Mouse (Mus musculus) CH12.LX (cell line): ENCODE measurements around the gene Sgf29. TPM values are rescaled to one million over a fixed set of nuclear protein-coding genes. Genes with fewer than 3 reads are reported as not detected.

Source experiments
- DNase-seq: peaks from one replicate; pipeline ENCODE4 v3.0.0-alpha.2; 2013; ENCODE audit errors: extremely low read depth
- H3K27ac ChIP-seq: 2 replicates; pipeline ENCODE4 v1.5.1; 2012; ENCODE audit warnings: low read depth, mild to moderate bottlenecking, control low read depth, moderate library complexity; ENCODE audit not compliant: insufficient read depth
- H3K27me3 ChIP-seq: replicated peaks from 2 replicates; pipeline ENCODE3; 2012; ENCODE audit warnings: inconsistent platforms
- H3K36me3 ChIP-seq, 2 experiments: replicated peaks in 1 of 2; 2 replicates each; pipeline versions ENCODE3 to v1.6.1; 2012; ENCODE audit warnings: inconsistent platforms in 1 of 2, low read length in 1 of 2, mild to moderate bottlenecking in 1 of 2, mixed read lengths in 1 of 2, moderate library complexity in 1 of 2; ENCODE audit not compliant: control insufficient read depth in 1 of 2, insufficient read depth in 1 of 2
- H3K4me1 ChIP-seq, 2 experiments: 2 replicates each; pipeline ENCODE4 v1.6.1; 2012; ENCODE audit warnings: inconsistent platforms in 1 of 2, moderate library complexity in 1 of 2; ENCODE audit not compliant: insufficient read depth in 2 of 2, control insufficient read depth in 1 of 2
- H3K4me2 ChIP-seq: 2 replicates; pipeline ENCODE4 v1.6.1; 2012; ENCODE audit warnings: low read depth, mild to moderate bottlenecking, control low read depth; ENCODE audit not compliant: poor library complexity, insufficient read depth, severe bottlenecking
- H3K4me3 ChIP-seq, 3 experiments: fragments of 150-350 bp in 1 of 3; sonication (generic) in 1 of 3; replicated peaks in 1 of 3; 2 replicates each; pipeline versions ENCODE3 to v1.5.1; 2011 to 2012; ENCODE audit warnings: low read depth in 2 of 3, low read length in 2 of 3, mild to moderate bottlenecking in 2 of 3, moderate library complexity in 2 of 3, control low read depth in 1 of 3, improper control_type of control experiment in 1 of 3, inconsistent platforms in 1 of 3, mixed read lengths in 1 of 3; ENCODE audit not compliant: poor library complexity in 1 of 3
- H3K79me2 ChIP-seq: replicated peaks from 2 replicates; pipeline ENCODE4 v1.6.1; 2012; ENCODE audit warnings: mild to moderate bottlenecking, moderate library complexity; ENCODE audit not compliant: control insufficient read depth, poor library complexity, insufficient read depth, severe bottlenecking; ENCODE audit errors: extremely low read depth
- H3K9ac ChIP-seq: 2 replicates; pipeline ENCODE4 v1.6.1; 2012; ENCODE audit warnings: low read depth, mild to moderate bottlenecking, control low read depth, moderate library complexity; ENCODE audit not compliant: insufficient read depth
- H3K9me3 ChIP-seq: replicated peaks from 2 replicates; pipeline ENCODE3; 2012; ENCODE audit warnings: low read length, inconsistent platforms, mixed read lengths
- BHLHE40 ChIP-seq: IDR thresholded peaks from 2 replicates; pipeline ENCODE4 v1.6.1; 2011; ENCODE audit warnings: mild to moderate bottlenecking, low read depth, low read length, improper control_type of control experiment
- CTCF ChIP-seq, 2 experiments: IDR thresholded peaks in 1 of 2; conservative IDR thresholded peaks in 1 of 2; 2 replicates each; pipeline ENCODE4 v1.5.1; 2011 to 2012; ENCODE audit warnings: low read depth in 2 of 2, low read length in 2 of 2, improper control_type of control experiment in 1 of 2, inconsistent platforms in 1 of 2, mild to moderate bottlenecking in 1 of 2, moderate library complexity in 1 of 2
- JUND ChIP-seq: conservative IDR thresholded peaks from 2 replicates; pipeline ENCODE4 v1.6.1; 2011; ENCODE audit warnings: low read depth, low read length, improper control_type of control experiment
- MAFK ChIP-seq: IDR thresholded peaks from 2 replicates; pipeline ENCODE4 v1.6.1; 2011; ENCODE audit warnings: low read length, improper control_type of control experiment; ENCODE audit not compliant: insufficient replicate concordance
- MAX ChIP-seq: IDR thresholded peaks from 2 replicates; pipeline ENCODE4 v1.6.1; 2011; ENCODE audit warnings: low read length, improper control_type of control experiment
- MAZ ChIP-seq: IDR thresholded peaks from 2 replicates; pipeline ENCODE4 v1.6.1; 2012; ENCODE audit warnings: low read depth, mild to moderate bottlenecking, inconsistent platforms, low read length, improper control_type of control experiment, moderate library complexity
- MXI1 ChIP-seq: IDR thresholded peaks from 2 replicates; pipeline ENCODE4 v1.6.1; 2011; ENCODE audit warnings: mild to moderate bottlenecking, low read depth, low read length, improper control_type of control experiment
- NELFE ChIP-seq: IDR thresholded peaks from 2 replicates; pipeline ENCODE4 v1.6.1; 2011; ENCODE audit warnings: low read depth, low read length, improper control_type of control experiment
- PAX5 ChIP-seq: IDR thresholded peaks from 2 replicates; pipeline ENCODE4 v1.6.1; 2012; ENCODE audit warnings: low read length, inconsistent platforms, mixed read lengths
- POLR2A ChIP-seq: IDR thresholded peaks from 2 replicates; pipeline ENCODE4 v1.6.1; 2011; ENCODE audit warnings: low read depth, mild to moderate bottlenecking, improper control_type of control experiment, low read length
- POLR2AphosphoS2 ChIP-seq: IDR thresholded peaks from 2 replicates; pipeline ENCODE4 v1.6.1; 2011; ENCODE audit warnings: low read depth, low read length, improper control_type of control experiment
- RCOR1 ChIP-seq: conservative IDR thresholded peaks from 2 replicates; pipeline ENCODE4 v1.6.1; 2012; ENCODE audit warnings: low read depth, mild to moderate bottlenecking, inconsistent platforms, low read length, improper control_type of control experiment
- SMC3 ChIP-seq: IDR thresholded peaks from 2 replicates; pipeline ENCODE4 v1.6.1; 2011; ENCODE audit warnings: low read depth, low read length, improper control_type of control experiment
- TBP ChIP-seq: conservative IDR thresholded peaks from 2 replicates; pipeline ENCODE4 v1.6.1; 2011; ENCODE audit warnings: low read depth, low read length, improper control_type of control experiment
- USF1 ChIP-seq: IDR thresholded peaks from 2 replicates; pipeline ENCODE4 v1.6.1; 2014; ENCODE audit warnings: low read depth, mild to moderate bottlenecking, inconsistent platforms, low read length, improper control_type of control experiment
- ZC3H11A ChIP-seq: IDR thresholded peaks from 2 replicates; pipeline ENCODE4 v1.6.1; 2012; ENCODE audit warnings: low read depth, mild to moderate bottlenecking, inconsistent platforms, low read length, improper control_type of control experiment
- ZKSCAN1 ChIP-seq: IDR thresholded peaks from 2 replicates; pipeline ENCODE4 v1.6.1; 2012; ENCODE audit warnings: low read depth, inconsistent platforms, low read length, improper control_type of control experiment, borderline replicate concordance
- ZMIZ1 ChIP-seq: IDR thresholded peaks from 2 replicates; pipeline ENCODE4 v1.6.1; 2012; ENCODE audit warnings: low read depth, mild to moderate bottlenecking, inconsistent platforms, low read length, improper control_type of control experiment
- ZNF384 ChIP-seq: IDR thresholded peaks from 2 replicates; pipeline ENCODE4 v1.6.1; 2012; ENCODE audit warnings: low read depth, low read length, improper control_type of control experiment, inconsistent platforms
- dilution Hi-C: fragments of 300-500 bp; cut with MboI; formaldehyde crosslinking; loops from 2 replicates; pipeline ENCODE4 v1.14.3; 2020; ENCODE audit warnings: low sequenced_read_pairs; ENCODE audit not compliant: extremely low pct_unique_long_range_greater_than_20kb, extremely low pct_ligation_motif_present
- in situ Hi-C: fragments of 300-500 bp; cut with MboI; formaldehyde crosslinking; loops from 3 replicates; pipeline ENCODE4 v1.14.3; 2019; ENCODE audit warnings: low sequenced_read_pairs, low pct_ligation_motif_present, low pct_unique_long_range_greater_than_20kb, mixed read lengths
- polyA plus RNA-seq: library from polyadenylated mRNA; unstranded; fragments of >175 nt; gene quantifications from 2 replicates; pipeline ENCODE4 v1.2.1, GENCODE M21; 2012; ENCODE audit warnings: low read depth; ENCODE audit not compliant: insufficient read length
- total RNA-seq, 2 experiments: library from RNA; depleted of rRNA; stranded (reverse); fragments of 300-350 nt in 1 of 2; fragments of >200 nt in 1 of 2; gene quantifications; 2 replicates each; pipeline ENCODE4 v1.2.3; 2012 to 2014

The Sgf29 gene
- total and polyA plus RNA-seq, 3 experiments: 20.5 to 71.7 (median 55.6) TPM

DNA sequence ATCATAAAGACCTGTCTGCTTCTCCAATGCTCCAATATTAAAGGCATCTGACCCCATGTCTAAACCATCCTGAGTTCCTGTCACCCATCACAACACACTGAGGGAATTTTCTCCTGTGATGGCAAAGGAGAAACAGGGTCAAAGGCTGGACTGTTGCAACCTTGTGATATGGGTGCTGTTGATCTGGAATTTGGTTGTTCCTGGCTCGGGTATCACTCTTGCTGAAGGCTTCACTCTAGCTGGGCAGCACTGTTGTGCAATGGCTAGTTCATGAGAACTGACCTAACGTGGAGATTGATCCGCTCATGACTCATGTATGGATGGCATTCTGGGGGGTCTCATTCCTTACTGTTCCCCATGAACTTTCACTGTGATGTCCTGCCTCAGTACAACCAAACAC, 39.9 kb downstream of the Sgf29 start:
- dilution Hi-C loops (no loop called here), in situ Hi-C loops (no loop called here)
- Histone ChIP-seq H3K36me3 (peaks cover 17 to 58% of the 10 kb centered on the region in 2 experiments), H3K4me1 (peaks cover 0 to 17% of the 10 kb centered on the region in 2 experiments; a peak in 2 of 4 replicates), H3K27me3 (no peaks in the 10 kb centered on the region), H3K27ac (no peak overlapping the region), H3K4me2 (no peak overlapping the region), H3K79me2 (0 out of 2 replicates have a peak, but pooled peaks cover 2% of the 10 kb centered on the region), H3K4me3 (no peak overlapping the region), H3K9ac (no peak overlapping the region), H3K9me3 (no peaks in the 10 kb centered on the region)
- DNase-seq: no peak
- TF ChIP-seq POLR2A: 0 out of 2 replicates have a peak, but pooled peaks have one; percentile 3
- no peak for TF ChIP-seq ZC3H11A

GRCm38 (mm10) chr7:126690737-126691136, 41.6 kb downstream of the Sgf29 start:
- Histone ChIP-seq H3K4me1 (peaks cover 3 to 18% of the 10 kb centered on the region in 2 experiments), H3K36me3 (peaks cover 17 to 50% of the 10 kb centered on the region in 2 experiments), H3K9ac (no peak overlapping the region), H3K27ac (no peak overlapping the region), H3K79me2 (peaks cover 3% of the 10 kb centered on the region; the same call in 1 of the 2 replicates), H3K27me3 (no peaks in the 10 kb centered on the region), H3K4me2 (no peak overlapping the region), H3K4me3 (no peak overlapping the region), H3K9me3 (no peaks in the 10 kb centered on the region)
- dilution Hi-C loops (no loop called here), in situ Hi-C loops (loop anchor here (5.0 kb wide), 2 partner anchors 48 to 497 kb away; no protein-coding TSS in a partner anchor)
- TF ChIP-seq PAX5 (no peak), CTCF (conservative IDR thresholded peaks at IDR 0.05 in 1 of 2, IDR thresholded peaks at IDR 0.05 in 1 of 2; ENCODE audit: low read depth in 2 of 2, low read length in 2 of 2) (no peak), NELFE (no peak), MAX (no peak), TBP (no peak), USF1 (no peak), ZMIZ1 (no peak), POLR2AphosphoS2 (no peak), SMC3 (no peak), MAZ (no peak), RCOR1 (no peak), ZC3H11A (no peak), BHLHE40 (no peak), JUND (no peak), ZKSCAN1 (no peak), MAFK (no peak), MXI1 (no peak), ZNF384 (no peak), POLR2A (no peak)
- no peak for DNase-seq
